Mouse (Mus musculus) thymus, postnatal 14 days (tissue): Measurements from ENCODE around the gene Trib3.
A peak's percentile ranks its signal among the peaks of the same experiment; 100 is the strongest.
"Not testable (repeated sequence)": the region's sequence is repeated elsewhere in the genome, so short reads cannot be mapped to it uniquely, and the experiment has no call there.

Experiments
- DNase-seq: peaks from one replicate; pipeline ENCODE4 v3.0.0; 2021

Gene Trib3

DNA sequence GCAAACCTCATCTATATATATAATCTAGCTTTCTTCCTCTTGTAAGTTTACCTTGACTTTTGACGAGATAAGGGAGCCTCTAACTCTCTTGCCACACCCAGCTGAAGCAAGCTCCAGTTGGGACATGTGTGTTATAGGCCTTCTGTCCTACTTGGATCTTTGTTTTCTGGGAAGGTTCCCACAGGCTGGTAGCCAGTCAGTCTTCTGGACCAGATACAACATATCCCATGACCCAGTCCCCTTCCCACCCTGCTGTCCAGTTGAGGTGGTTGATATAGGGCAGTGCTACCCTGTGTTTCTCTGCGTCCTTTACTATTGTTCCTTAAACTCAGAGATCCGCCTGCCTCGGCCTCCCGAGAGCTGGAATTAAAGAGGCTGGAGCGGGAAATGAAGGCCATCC lies 38.4 kb downstream of the Trib3 start:
- no peak for DNase-seq

DNA sequence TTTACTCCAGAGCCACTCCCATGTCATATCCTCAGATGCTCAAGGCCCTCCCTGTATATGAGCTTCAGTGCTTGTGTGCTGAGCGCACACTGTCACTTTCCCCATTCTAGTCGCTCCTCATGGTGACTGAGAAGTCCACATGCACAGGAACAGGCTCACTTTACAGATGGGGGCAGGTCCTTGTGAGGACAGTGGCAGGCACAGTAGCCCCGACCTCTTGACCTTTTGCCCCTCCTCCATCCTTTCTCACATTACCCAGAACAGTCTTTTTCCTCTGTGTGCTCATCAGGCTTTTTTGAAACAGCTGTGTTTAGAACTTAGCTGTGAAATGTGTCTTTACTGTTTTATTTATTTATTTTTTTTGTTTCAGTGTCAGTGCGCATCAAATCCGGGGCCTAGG lies 40.1 kb downstream of the Trib3 start:
- no peak for DNase-seq

DNA sequence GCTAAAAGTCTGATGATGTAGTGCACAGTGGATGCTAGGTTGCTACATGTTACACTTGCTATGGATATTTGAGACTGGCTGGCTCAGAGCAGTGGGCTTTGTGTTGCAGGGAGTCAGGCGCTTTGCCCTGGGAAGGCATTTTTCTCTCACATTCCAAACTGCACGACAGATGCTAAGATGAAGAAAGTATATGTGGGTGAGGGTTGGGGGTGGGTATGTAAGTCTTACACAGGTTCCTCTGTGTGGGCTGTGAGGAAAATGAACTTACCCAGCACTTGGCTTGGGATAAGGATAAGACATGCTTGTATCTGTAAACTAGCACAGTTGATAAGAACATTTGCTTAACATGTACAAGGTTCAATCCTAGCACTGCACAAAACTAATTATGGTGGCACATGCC lies 41.0 kb downstream of the Trib3 start:
- DNase-seq: no peak

DNA sequence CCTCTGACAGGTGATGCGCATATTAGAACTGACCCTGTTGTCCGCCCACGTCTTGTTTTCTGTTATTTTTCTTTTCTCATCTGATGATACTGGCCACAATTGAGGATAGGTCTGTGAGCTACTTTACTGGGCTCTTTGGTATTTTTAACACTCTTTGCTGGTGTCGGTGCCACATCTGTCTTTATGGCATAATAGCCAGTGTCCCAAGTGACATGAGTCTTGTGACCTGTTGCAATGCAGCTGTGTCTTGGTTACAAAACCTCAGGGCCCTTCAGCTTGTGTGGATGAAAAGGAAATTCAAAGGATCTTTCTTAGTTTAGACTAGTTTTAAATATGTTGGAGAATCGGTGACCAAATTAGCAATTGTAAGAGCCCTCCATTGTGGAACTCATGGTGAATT lies 49.3 kb downstream of the Trib3 start:
- no peak for DNase-seq

DNA sequence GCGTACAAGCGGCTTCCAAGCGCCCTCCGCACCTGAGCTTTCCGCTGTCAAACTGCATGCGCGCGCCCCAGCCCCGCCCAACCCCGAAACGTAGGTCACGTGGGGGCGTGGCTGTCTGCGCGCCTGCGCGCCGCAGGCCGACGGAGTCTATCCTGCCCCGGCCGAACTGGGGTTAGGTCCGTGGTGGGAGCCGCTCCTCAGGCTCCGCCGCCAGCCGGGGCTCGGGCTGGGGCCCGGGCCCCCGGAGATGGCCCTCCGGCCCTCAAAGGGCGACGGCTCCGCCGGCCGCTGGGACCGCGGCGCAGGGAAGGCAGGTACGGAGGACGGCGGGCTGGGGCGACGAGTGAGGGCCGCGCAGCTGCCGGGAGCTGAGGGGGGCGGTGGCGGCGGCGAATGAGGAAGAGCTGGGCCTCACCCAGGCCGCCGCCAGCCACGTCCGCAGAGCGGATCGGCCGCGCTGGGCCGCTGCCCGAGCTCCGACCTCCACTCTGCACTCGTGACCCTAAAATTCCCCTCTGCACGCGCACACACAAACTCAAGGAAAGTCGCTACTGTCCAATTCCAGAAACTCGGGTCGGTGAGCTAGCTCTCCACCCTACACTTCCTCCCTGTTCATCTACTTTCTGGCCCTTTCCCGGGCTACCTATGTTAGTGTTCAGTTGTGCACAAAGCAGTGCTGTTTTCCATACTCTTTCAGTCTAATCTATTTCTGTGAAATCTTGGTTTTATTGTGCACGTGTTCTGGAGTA lies 49.9 kb downstream of the Trib3 start, which contains the start of gene Tbc1d20:
TSS of gene Tbc1d20 (plus strand) at position 102 of the 749 bp plus-strand sequence.
- peak; percentile 93 for DNase-seq

DNA sequence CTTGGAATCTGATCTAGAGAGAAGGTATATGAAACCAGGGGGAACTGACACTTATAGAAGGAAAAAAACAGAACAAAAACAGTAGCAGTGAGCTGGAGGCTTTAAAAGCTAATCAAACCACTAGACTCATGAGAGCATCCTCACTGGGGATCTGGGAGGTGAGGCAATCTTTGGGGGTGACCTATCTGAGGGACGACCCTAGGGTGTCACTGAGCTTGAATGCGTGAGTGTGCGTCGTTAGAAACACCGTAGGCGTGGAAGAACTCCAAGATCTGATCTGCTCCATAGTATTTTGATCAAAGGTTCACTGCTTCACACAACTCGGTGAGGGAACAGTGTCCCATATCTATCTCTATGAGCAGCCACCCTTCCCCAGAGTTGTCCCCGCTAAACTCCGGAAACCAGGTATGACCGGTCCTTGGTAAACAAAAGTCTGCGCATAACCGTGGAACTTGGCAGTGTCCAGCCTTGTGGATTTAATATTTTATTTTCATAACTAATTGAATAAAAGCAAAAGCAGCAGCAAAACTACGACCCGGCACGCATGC lies 50.6 kb downstream of the Trib3 start:
- no peak for DNase-seq

DNA sequence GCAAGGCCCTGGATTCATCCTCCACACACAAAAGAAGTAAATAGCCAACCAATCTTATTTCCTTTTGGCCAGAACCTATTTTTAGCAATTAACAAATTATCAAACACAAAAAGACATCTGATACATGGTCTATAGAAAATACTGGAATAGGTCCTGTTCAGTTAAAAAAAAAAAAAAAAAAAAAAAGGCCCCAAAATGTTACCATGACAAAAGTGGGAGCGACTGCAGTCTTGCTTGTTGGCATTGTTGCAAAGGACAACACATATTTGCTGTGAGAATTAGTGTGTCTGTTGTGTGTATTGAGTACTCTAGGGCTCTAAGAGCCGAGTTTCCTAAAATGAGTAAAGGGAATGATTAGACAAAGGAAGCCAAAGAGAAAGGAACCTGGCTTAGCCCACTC lies 51.4 kb downstream of the Trib3 start:
- no peak for DNase-seq

DNA sequence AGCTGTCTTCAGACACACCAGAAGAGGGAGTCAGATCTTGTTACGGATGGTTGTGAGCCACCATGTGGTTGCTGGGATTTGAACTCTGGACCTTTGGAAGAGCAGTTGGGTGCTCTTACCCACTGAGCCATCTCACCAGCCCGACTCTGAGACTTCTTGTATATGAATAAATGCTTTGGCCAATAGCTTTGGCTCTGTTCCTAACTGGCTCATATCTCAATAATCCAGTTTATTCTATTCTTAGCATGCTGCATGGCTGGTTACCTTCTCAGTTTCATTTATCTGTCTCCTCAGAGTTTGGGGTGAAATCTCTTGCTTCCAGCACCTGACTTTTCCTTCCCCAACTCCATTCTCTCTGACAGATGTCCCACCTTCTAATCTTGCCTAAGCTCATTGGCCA lies 54.2 kb downstream of the Trib3 start:
- not testable (repeated sequence) for DNase-seq

DNA sequence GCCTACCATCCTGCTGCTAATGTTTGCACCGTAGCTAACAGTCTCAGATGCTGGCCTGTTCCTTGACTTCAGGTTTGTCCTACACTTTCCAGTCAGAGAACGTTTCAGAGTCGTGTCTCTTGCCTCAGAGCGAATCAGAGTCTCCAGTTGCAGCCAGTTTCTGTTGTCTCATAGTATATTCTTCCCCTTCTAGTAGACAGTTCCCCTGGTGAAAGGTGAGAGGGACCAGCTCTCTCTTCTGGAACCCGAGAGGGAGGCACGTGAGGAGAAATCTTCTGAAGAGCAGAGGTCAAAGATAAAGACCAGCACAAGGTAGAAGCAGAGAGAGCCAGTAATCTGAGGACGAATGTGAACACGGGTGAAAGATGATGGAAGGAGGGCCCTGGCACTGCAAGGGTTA lies 55.8 kb downstream of the Trib3 start:
- no peak for DNase-seq

DNA sequence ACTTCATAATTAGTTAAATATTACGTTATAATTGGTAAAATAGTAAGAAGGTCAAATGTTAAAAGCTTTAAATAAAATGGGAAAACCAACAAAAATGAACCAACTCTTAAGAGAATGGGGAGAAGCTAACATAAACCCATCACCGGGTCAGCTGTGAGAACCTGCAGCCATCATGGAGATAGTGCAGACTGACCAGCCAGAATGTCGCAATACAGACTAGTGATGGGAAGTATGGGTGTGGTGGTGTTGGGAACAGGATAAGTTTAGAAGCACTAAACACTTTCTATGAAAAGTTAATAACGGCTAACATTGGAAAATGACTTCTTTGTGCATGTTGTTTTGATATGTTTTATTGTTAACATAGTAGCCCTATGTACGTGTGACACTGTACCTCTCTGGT lies 56.3 kb downstream of the Trib3 start:
- DNase-seq: no peak
